Mouse (Mus musculus): ENCODE data around the gene Arhgef12.

DNA sequence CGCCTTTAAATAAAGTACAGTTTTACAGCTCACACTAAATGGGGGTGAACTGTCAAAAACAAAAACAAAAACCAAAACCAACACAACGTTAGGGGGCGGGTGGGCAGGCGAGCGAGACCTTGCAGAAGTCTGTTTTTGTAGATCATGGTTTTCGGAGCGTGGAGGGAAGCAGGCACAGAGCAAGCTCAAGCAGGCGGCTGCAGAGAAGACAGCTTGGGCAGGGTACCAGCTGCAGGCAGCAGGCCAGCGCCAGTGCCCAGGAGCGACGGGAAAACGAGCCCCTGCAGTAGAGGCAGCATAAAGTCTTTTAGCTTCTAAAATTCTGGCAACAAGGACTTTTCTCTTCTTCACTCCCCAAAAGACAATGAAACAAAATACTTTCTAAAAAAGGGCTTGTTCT is 142.7 kb downstream of the Arhgef12 start:
- no peak for TF ChIP-seq BHLHE40 (IDR thresholded peaks at IDR 0.05; ENCODE audit: borderline replicate concordance, low read depth, low read length)
- TF ChIP-seq GATA1 (IDR thresholded peaks at IDR 0.05; ENCODE audit: low read depth, low read length), result no peak
- TF ChIP-seq CTCF (IDR thresholded peaks at IDR 0.05 in 2 of 3, conservative IDR thresholded peaks at IDR 0.05 in 1 of 3; ENCODE audit: control insufficient read depth in 1 of 3, insufficient read depth in 1 of 3, low read depth in 2 of 3, low read length in 3 of 3, poor library complexity in 1 of 3, severe bottlenecking in 1 of 3), result no peak
- TF ChIP-seq POLR2A (IDR thresholded peaks at IDR 0.05; ENCODE audit: control insufficient read depth in 1 of 2, insufficient read depth in 1 of 2, low read depth in 1 of 2, low read length in 2 of 2, poor library complexity in 1 of 2), result no peak
- TF ChIP-seq TCF12 (IDR thresholded peaks at IDR 0.05; ENCODE audit: low read depth, low read length), result no peak

Data from MEL (cell line).